Mouse (Mus musculus): ENCODE results near the gene Celf5. TPM values are rescaled to one million over a fixed set of nuclear protein-coding genes. Genes with fewer than 3 reads are reported as not detected.

Celf5 gene
- polyA plus RNA-seq, 1 experiment from 2014 or later: 0.15 TPM

- Histone ChIP-seq H3K4me2 (no peak overlapping the region), H3K27me3 (no peaks in the 10 kb centered on the region), H3K4me3 (replicated peaks) (no peak overlapping the region), H3K9me3 (replicated peaks) (peaks cover 4% of the 10 kb centered on the region; the same call in 1 of the 2 replicates), H3K9ac (no peak overlapping the region), H3K4me1 (replicated peaks) (peaks cover 16% of the 10 kb centered on the region), H3K27ac (no peak overlapping the region), H3K36me3 (peaks cover 25% of the 10 kb centered on the region)
- DNase-seq (no peak), ATAC-seq (ENCODE audit: low read depth) (no peak)
- 63% methylated on average over 14 of the region's 14 CpGs for WGBS (ENCODE audit: insufficient replicate concordance)
These were observed 27.8 kb upstream of the Celf5 start for GRCm38 (mm10) chr10:81510246-81510810.

DNA sequence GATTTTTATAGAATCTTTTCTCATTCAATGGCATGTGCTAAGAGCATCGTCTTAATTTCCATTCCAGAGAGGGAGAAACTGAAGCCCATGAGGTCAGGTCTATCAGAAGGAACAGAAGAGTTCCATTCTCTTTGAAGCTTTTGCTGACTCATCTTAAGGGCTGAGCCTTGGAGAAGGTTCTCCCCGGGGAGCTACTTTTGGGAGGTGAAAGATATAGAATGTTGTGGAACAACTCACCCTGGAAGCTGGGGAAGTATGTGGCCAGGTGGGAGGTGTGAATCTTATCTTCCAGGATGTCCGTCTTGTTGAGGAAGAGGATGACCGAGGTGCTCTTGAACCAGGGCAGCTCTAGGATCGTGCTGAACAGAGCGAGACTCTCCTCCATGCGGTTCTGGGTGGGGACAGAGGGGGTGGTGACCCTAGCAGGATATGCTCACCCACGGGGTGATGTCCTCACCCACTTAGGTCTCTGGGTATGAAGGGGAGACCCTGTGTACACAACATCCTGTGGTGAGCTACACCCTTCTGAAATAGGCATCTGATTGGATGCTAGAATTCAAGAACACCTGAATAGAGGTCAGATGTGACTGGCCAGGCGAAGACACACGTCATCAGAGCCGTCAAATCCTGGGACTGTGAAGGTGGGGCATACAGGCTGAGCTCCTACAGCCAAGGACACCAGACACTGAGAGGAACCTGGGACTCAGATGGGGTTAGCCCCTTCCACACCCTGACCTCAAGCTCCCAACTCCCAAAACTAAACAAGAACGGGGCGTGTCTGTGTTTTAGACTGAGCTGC is 25.4 kb upstream of the Celf5 start:
- Histone ChIP-seq H3K4me1 (replicated peaks) (peaks cover 17% of the 10 kb centered on the region), H3K27ac (no peak overlapping the region), H3K4me2 (no peak overlapping the region), H3K27me3 (0 out of 2 replicates have a peak, but pooled peaks cover 6% of the 10 kb centered on the region), H3K9ac (no peak overlapping the region), H3K36me3 (peaks cover 15% of the 10 kb centered on the region), H3K9me3 (replicated peaks) (no peaks in the 10 kb centered on the region), H3K4me3 (replicated peaks) (no peak overlapping the region)
- no peak for ATAC-seq (ENCODE audit: low read depth)
- no peak for DNase-seq
- 62% methylated on average over 13 of the region's 13 CpGs for WGBS (ENCODE audit: insufficient replicate concordance)

- 38% methylated on average over 6 of the region's 6 CpGs for WGBS (ENCODE audit: insufficient replicate concordance)
These were observed 24.6 kb upstream of the Celf5 start for GRCm38 (mm10) chr10:81507095-81507494.

DNA sequence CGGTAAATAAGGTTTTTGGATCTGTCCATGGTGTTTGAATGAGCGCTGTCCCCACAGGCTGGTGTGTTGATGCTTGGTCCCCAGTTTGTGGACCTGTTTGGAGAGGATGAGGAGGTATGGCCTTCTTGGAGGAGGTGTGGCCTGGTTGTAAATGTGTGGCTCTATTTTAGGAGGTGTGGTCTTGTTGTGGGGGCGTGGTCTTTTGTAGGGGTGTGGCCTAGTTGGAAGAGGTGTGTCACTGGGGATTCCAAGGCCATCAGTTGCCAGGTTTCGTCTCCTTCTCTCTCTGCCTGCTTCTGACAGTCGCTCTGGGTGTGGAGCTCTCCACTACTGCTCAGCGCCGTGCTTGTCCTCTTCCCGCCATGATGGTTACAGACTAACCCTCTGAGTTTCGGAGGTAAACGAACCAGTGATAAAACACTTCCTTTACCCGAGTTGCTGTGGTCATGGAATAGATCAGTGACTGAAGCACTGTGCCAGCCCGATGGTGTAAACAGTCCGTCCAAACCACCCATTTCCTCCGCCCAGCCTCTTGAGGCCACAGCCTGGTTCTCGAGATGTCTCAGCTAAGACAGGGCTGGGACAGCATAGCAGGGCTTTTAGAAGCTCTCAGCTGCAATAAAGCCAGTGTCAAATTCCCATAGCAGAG is 22.6 kb upstream of the Celf5 start:
- Histone ChIP-seq H3K4me3 (replicated peaks) (no peak overlapping the region), H3K4me2 (no peak overlapping the region), H3K4me1 (replicated peaks) (peaks cover 29% of the 10 kb centered on the region), H3K9ac (no peak overlapping the region), H3K36me3 (peaks cover 14% of the 10 kb centered on the region), H3K27ac (no peak overlapping the region), H3K27me3 (0 out of 2 replicates have a peak, but pooled peaks cover 6% of the 10 kb centered on the region), H3K9me3 (replicated peaks) (no peaks in the 10 kb centered on the region)
- ATAC-seq (ENCODE audit: low read depth) (no peak), DNase-seq (no peak)
- 78% methylated on average over 15 of the region's 15 CpGs for WGBS (ENCODE audit: insufficient replicate concordance)

More at GRCm38 (mm10) chr10:81507095-81507494, 24.6 kb upstream of the Celf5 start:
- ATAC-seq (ENCODE audit: low read depth) (no peak), DNase-seq (no peak)
- Histone ChIP-seq H3K27me3 (0 out of 2 replicates have a peak, but pooled peaks cover 6% of the 10 kb centered on the region), H3K9me3 (replicated peaks) (no peaks in the 10 kb centered on the region), H3K36me3 (peaks cover 15% of the 10 kb centered on the region), H3K4me1 (replicated peaks) (peaks cover 24% of the 10 kb centered on the region), H3K4me2 (no peak overlapping the region), H3K9ac (no peak overlapping the region), H3K27ac (no peak overlapping the region), H3K4me3 (replicated peaks) (no peak overlapping the region)

- Histone ChIP-seq H3K27ac (no peak overlapping the region; the same call in 1 of the 2 replicates), H3K4me2 (peak overlapping the region; percentile 73), H3K36me3 (peaks cover 10% of the 10 kb centered on the region), H3K27me3 (0 out of 2 replicates have a peak, but pooled peaks cover 6% of the 10 kb centered on the region), H3K4me3 (replicated peaks) (peak overlapping the region; percentile 43), H3K9ac (peak overlapping the region; percentile 55), H3K9me3 (replicated peaks) (no peaks in the 10 kb centered on the region), H3K4me1 (replicated peaks) (peaks cover 44% of the 10 kb centered on the region)
- whole genome bisulfite sequencing (ENCODE audit: insufficient replicate concordance): 13% methylated on average over 36 of the region's 36 CpGs
- DNase-seq (peak; percentile 77), ATAC-seq (ENCODE audit: low read depth) (peak; percentile 21; the same call in 1 of the 2 replicates)
These were observed 20.1 kb upstream of the Celf5 start for GRCm38 (mm10) chr10:81502658-81503057.

DNA sequence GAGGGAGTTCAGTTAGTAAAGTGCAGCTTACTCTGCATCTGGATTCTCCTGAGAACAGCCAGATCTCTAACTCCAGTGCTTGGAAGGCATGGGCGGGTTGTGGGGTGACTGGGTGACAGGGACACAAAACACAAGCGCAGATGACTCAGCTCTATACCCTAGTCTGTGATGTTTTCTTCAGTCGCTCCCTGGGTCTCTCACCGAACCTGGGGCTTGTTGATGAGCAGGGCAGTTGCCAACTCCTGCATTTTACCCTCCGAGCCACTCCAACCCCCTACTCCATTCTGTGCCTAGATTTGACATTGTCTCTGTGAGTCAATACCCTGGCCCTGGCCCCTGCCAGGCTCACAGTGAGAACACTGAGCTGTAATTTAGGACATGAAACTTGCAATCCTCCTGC is 19.4 kb upstream of the Celf5 start:
- Histone ChIP-seq H3K9me3 (replicated peaks) (no peaks in the 10 kb centered on the region), H3K4me2 (no peak overlapping the region), H3K4me3 (replicated peaks) (no peak overlapping the region), H3K4me1 (replicated peaks) (peaks cover 45% of the 10 kb centered on the region), H3K27me3 (0 out of 2 replicates have a peak, but pooled peaks cover 6% of the 10 kb centered on the region), H3K27ac (no peak overlapping the region), H3K36me3 (peaks cover 10% of the 10 kb centered on the region), H3K9ac (no peak overlapping the region)
- ATAC-seq (ENCODE audit: low read depth): no peak
- no peak for DNase-seq
- 63% methylated on average over 5 of the region's 5 CpGs for WGBS (ENCODE audit: insufficient replicate concordance)

DNA sequence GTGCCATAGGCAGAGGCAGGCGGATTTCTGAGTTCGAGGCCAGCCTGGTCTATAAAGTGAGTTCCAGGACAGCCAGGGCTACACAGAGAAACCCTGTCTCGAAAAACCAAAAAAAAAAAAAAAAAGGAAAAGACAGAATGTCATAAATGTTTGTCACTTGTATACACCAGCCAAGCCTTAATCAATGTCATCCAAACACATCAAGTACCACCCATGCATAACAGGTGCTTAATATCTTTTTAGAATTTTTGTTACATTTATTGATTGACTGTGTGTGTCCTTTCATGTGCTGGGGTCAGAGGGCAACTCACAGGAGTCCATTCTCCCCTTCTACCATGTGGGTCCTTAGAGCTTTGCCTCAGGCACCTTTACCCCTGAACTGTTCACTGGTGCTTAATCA is 17.5 kb upstream of the Celf5 start, which contains the start of gene S1pr4:
Gene S1pr4, minus strand, starts transcription at position 101 of the 400 bp plus-strand sequence.
- no peak for ATAC-seq (ENCODE audit: low read depth)
- Histone ChIP-seq H3K9ac (peak within 1 kb of the TSS; percentile 68), H3K9me3 (replicated peaks) (no peaks in the 10 kb centered on the region), H3K4me1 (replicated peaks) (peaks cover 53% of the 10 kb centered on the region), H3K36me3 (peaks cover 3% of the 10 kb centered on the region), H3K4me3 (replicated peaks) (peak within 1 kb of the TSS; percentile 88), H3K27me3 (0 out of 2 replicates have a peak, but pooled peaks cover 6% of the 10 kb centered on the region), H3K27ac (peak within 1 kb of the TSS; percentile 73), H3K4me2 (peak within 1 kb of the TSS; percentile 67)
- 60% methylated on average over 3 of the region's 3 CpGs for WGBS (ENCODE audit: insufficient replicate concordance)
- no peak for DNase-seq

GRCm38 (mm10) chr10:81499250-81499901 is 16.9 kb upstream of the Celf5 start:
- H3K9ac ChIP-seq: peak overlapping the region; percentile 68
- H3K27ac ChIP-seq: peak overlapping the region; percentile 73

DNA sequence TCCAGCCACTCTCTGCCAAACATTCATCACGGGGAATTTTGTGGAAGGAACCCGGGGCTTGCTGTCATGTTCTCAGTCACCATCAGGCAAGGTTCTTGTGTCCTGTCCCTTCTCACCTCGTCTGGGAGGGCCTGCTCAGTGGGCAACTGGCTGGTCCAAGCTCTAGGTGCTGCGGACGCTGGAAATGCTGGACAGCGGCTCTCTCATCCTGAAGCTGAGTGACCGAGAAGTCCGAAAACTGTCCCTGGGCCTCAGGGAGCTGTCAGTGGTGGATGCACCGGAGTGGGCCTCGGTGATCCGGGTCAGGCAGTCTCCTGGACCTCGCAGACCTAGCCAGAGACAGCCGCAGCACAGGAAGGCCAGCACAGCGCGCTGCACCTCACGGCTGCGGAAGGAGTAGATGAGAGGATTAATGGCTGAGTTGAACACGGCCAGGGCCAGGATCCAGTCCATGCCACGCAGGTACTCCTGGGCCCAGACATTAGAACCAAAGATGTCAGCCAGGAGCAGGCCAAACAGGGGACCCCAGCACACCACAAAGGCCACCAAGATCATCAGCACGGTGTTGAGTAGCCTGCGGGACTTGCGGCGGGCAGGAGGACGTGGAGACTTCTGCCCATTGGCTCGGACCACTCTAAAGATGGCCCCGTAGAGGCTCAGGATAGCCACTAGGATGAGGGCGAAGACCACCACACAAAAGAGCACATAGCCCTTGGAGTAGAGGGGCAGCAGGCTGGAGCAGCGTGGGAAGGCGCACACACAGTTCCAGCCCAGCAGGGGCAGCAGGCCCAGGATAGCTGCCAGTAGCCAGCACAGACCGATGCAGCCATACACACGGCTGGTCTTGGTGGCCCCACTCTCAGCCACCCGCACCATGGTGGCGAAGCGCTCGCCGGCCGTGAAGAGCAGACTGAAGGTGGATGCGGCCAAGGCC is 16.1 kb upstream of the Celf5 start:
- peak overlapping the region; percentile 73 for H3K27ac ChIP-seq
- H3K27me3 ChIP-seq: 0 out of 2 replicates have a peak, but pooled peaks cover 6% of the 10 kb centered on the region
- peaks cover 68% of the 10 kb centered on the region for H3K4me1 ChIP-seq (replicated peaks)
- DNase-seq (no peak), ATAC-seq (ENCODE audit: low read depth) (no peak)
- H3K9me3 ChIP-seq (replicated peaks): no peaks in the 10 kb centered on the region
- peak overlapping the region; percentile 68 for H3K9ac ChIP-seq
- peak overlapping the region; percentile 67 for H3K4me2 ChIP-seq
- H3K4me3 ChIP-seq (replicated peaks): peak overlapping the region; percentile 88
- WGBS (ENCODE audit: insufficient replicate concordance): 67% methylated on average over 38 of the region's 38 CpGs
- peaks cover 7% of the 10 kb centered on the region for H3K36me3 ChIP-seq

More at GRCm38 (mm10) chr10:81499250-81499901, 16.9 kb upstream of the Celf5 start:
- DNase-seq: no peak
- 0 out of 2 replicates have a peak, but pooled peaks cover 6% of the 10 kb centered on the region for H3K27me3 ChIP-seq
- H3K4me1 ChIP-seq (replicated peaks): peaks cover 60% of the 10 kb centered on the region
- ATAC-seq (ENCODE audit: low read depth): no peak
- H3K4me3 ChIP-seq (replicated peaks): peak overlapping the region; percentile 88
- H3K36me3 ChIP-seq: peaks cover 2% of the 10 kb centered on the region; the same call in 1 of the 2 replicates
- 40% methylated on average over 23 of the region's 23 CpGs for WGBS (ENCODE audit: insufficient replicate concordance)
- peak overlapping the region; percentile 67 for H3K4me2 ChIP-seq
- no peaks in the 10 kb centered on the region for H3K9me3 ChIP-seq (replicated peaks)

All from liver, embryonic 13.5 days (tissue).